Mouse (Mus musculus) embryonic fibroblast, embryonic 13.5 days (primary cell): Measurements from ENCODE around the gene Slamf9. TPM values are rescaled to one million over a fixed set of nuclear protein-coding genes. Genes with fewer than 3 reads are reported as not detected.

ENCODE experiments used
- H3K27ac ChIP-seq: 2 replicates; pipeline ENCODE4 v1.5.1; 2012; ENCODE audit warnings: low read length, control low read depth, inconsistent platforms; ENCODE audit not compliant: insufficient read depth
- H3K4me1 ChIP-seq: 2 replicates; pipeline ENCODE4 v1.6.1; 2011; ENCODE audit warnings: low read length; ENCODE audit not compliant: control insufficient read depth, insufficient read depth
- H3K4me3 ChIP-seq: 2 replicates; pipeline ENCODE4 v1.5.1; 2011; ENCODE audit warnings: mild to moderate bottlenecking, control low read depth, low read length; ENCODE audit not compliant: insufficient read depth
- CTCF ChIP-seq: IDR thresholded peaks from 2 replicates; pipeline ENCODE4 v1.5.1; 2011; ENCODE audit warnings: mild to moderate bottlenecking, control low read depth, low read length, moderate library complexity, borderline replicate concordance; ENCODE audit not compliant: insufficient read depth
- POLR2A ChIP-seq: IDR thresholded peaks from 2 replicates; pipeline ENCODE4 v1.6.1; 2011; ENCODE audit warnings: low read depth, mild to moderate bottlenecking, control low read depth, low read length, moderate library complexity
- polyA plus RNA-seq: library from polyadenylated mRNA; stranded (reverse); fragments of >200 nt; gene quantifications from 2 replicates; pipeline ENCODE4 v1.2.4, GENCODE M21; 2011; ENCODE audit warnings: low read depth; ENCODE audit not compliant: missing spikeins, insufficient read length

Gene Slamf9
- polyA plus RNA-seq, 1 experiment, result 2.5 TPM

DNA sequence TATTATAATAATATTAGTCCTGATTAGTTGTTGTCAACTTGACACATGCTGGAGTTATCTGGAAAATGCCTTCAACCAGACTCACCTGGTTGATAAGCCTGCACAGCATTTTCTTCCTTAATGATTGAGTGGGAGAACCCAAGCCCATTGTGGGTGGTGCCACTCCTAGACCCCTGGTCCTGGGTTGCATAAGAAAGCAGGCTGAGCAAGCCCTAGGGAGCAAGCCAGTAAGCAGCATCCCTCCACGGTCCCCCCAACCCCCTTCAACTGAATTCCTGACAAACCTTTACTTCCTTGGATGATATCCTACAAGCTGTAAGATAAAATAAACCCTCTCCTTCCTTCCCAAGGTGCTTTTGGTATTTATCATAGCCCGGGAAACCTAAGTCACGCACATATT lies 18.0 kb upstream of the Slamf9 start:
- TF ChIP-seq CTCF (no peak), POLR2A (no peak)
- no peaks in the 10 kb centered on the region; the same call in 1 of the 2 replicates for H3K4me1 ChIP-seq
- H3K27ac ChIP-seq, result no peak overlapping the region

DNA sequence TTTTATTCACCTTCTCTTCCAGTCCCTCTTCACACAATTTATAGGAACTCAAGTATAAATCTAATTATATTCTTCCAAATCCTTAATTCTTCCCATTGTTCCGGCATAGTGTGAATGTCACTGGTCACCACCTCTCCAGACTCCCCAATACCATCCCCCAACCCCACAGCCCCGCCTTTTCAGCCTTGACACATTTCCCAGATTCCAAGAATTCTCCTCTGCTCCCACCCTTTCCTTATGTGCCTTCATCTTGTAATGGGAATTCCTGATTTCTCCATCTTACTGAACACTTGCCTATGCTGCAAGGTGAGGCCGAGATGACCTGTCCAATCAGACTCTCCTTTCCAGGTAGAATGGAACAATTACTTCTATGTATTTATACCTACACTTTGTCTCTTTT lies 17.1 kb upstream of the Slamf9 start:
- no peak overlapping the region for H3K4me3 ChIP-seq
- TF ChIP-seq CTCF (no peak), POLR2A (no peak)
- H3K27ac ChIP-seq, result no peak overlapping the region
- H3K4me1 ChIP-seq, result no peaks in the 10 kb centered on the region; the same call in 1 of the 2 replicates

More for the DNA sequence above, 18.0 kb upstream of the Slamf9 start:
- no peak overlapping the region for H3K4me3 ChIP-seq

DNA sequence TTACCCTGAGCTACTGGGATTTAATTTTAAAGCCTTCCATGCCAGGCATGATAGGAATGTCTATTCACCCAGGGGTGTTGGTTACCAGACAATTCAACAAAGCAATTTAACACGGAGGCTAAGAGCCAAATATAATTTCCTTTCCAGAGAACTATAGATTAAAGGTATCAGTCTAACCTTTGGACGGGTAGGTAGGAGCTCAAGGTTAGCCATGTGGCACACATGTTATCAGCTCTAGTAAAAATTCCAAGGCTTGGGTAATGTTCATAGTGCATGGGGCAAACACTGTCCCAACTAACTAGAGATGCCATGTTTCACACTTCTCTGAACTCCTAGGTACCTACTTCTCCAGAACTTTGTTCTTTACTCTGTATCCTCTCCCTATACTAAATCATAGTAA lies 13.6 kb upstream of the Slamf9 start:
- Histone ChIP-seq H3K4me3 (no peak overlapping the region), H3K4me1 (no peaks in the 10 kb centered on the region; the same call in 1 of the 2 replicates), H3K27ac (no peak overlapping the region)
- TF ChIP-seq POLR2A, result no peak

DNA sequence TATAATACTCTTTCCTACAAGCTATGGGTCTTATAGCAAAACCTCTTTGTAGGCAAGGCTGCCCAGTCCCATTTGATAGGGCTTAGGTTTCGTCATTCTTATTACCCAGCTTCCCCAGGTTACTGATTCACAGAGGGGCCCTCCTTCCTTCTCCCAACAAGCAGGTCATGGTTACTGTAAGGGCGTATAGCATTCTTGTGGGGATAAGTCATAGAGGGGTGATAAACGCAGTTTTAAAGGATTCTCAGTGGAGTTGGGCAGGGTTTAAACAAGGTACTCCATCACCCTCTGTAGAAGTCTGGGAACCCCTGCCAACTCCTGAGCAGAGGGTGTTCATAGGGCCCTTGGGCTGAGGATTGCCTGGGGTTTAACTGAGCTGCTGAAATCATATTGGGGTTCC lies 12.6 kb upstream of the Slamf9 start:
- Histone ChIP-seq H3K27ac (no peak overlapping the region), H3K4me1 (no peaks in the 10 kb centered on the region; the same call in 1 of the 2 replicates), H3K4me3 (no peak overlapping the region)
- TF ChIP-seq POLR2A, result no peak
- no peak for TF ChIP-seq CTCF

DNA sequence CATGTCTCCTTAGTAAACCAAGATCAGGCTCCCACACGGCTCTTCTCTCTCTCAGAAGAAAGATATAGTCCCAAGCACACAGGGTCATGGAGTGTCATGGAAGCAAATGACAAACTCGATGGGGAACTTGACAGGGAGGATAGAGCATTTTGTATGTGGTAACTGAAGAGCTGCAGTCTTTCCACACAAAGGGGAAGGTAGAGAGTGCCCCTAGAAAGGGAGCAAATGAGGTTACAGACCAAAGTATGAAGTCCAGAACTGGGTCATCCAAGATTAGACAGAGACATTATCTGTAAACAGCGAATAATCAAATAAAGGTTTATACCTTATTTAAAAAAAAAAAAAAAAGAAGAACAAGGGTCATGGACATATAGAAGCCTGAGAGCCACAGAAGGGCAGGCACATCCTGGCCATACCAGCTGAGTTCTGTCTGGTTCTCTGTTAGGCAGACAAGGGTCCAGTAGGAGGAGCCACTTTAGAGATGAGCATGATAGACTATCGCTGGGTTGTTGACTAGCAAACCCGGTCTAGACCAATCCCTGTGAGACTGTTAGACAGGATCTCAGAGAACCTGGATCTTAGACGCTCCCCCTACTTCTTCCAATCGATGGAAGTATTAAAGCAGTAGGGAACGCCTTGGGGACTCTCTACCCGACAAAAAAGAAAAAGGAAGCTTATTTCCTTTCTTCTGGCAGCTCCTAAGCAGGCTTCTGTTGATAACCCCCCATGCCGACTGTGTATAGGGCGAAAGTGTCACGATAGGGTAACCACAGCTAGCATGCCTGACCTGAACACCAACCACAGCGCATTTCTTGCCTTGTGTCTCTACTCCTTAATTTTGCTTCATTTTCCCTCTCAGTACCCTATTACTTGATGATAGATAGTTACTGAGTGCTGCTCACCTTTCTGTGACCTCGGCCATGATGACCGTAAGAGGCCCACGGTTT lies 11.5 kb upstream of the Slamf9 start:
- TF ChIP-seq POLR2A, result no peak
- no peak for TF ChIP-seq CTCF
- no peaks in the 10 kb centered on the region for H3K4me1 ChIP-seq
- no peak overlapping the region for H3K4me3 ChIP-seq
- no peak overlapping the region for H3K27ac ChIP-seq

DNA sequence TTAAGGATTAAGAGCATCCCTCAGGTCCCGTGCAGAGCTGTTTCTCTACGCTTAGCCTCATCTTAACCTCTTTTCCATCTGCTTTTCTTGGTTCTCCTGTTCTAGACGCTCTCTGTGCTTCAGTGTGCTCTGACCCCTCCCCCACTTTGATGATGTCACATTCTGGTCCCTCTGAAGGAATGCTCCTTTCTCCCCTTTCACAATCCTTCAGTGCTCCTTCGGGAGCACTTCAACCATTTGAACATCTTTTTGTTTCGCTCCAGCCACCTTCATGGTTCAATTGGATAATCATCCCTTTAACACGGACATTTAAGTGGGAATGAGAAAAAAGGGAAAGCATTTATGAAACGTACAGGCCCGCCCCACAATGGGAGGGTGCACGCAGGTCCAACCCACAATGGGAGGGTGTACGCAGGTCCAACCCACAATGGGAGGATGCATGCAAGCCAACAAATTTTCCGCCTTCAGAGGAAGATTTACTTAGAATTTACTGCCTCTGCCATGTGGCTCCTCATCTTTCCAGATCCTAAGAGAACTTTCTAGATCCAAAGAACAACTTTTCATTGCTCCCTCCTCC lies 6.8 kb upstream of the Slamf9 start:
- H3K27ac ChIP-seq, result no peak overlapping the region

DNA sequence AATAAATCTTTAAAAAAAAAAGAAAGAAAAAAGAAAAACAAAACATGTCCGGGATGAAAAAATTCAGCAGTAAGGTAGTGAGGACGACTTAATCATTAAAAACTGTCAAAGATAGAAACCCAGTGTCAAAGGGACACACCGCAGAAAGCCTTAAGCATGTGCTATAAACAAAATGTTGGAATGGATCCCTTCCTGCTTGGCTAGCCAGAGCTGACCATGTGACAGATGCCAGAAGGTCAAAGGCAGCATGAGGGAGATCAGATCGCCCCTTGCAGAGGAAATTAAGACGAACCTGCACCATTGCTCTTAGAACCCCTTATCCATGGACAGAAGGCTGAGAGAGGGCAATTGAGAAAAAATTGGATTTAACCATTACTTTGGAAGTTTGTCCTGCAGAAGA lies 5.8 kb upstream of the Slamf9 start:
- no peaks in the 10 kb centered on the region for H3K4me1 ChIP-seq
- no peak overlapping the region for H3K4me3 ChIP-seq
- no peak for TF ChIP-seq POLR2A
- no peak for TF ChIP-seq CTCF
- no peak overlapping the region for H3K27ac ChIP-seq

More for the DNA sequence above, 6.8 kb upstream of the Slamf9 start:
- no peak for TF ChIP-seq CTCF
- no peak for TF ChIP-seq POLR2A
- Histone ChIP-seq H3K4me1 (no peaks in the 10 kb centered on the region), H3K4me3 (no peak overlapping the region)

DNA sequence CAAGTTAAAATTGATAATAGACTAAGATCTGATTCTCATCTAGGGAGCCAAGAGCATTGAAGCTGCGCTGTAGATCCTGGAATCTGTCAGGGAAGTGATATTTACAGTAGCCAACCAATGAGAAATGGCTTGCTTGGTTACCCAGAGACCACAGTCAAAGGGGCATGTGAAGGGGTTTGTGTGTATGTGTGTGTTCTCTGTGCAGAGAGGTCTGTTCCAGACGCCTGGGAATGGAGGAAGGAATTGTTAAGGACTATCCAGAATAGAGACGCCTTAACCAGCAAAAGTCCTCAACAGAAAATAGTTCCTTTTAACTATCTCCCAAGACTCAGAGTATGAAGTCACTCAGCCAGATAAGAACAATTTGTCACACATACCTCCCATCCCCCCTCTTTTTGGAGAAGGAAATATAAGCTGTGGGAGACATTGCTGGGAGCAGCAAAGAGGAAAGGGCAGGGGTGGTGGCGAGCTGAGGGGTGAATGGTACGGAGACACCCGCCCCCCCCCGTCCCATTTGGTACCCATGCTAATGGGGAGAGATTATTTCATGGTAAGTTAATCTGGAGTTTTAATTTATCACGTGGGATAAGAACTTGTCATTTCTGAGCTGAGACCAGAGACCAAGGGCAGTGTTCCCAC lies 5.2 kb upstream of the Slamf9 start:
- TF ChIP-seq POLR2A, result no peak
- no peak for TF ChIP-seq CTCF
- Histone ChIP-seq H3K4me3 (no peak overlapping the region), H3K4me1 (no peaks in the 10 kb centered on the region), H3K27ac (no peak overlapping the region)

DNA sequence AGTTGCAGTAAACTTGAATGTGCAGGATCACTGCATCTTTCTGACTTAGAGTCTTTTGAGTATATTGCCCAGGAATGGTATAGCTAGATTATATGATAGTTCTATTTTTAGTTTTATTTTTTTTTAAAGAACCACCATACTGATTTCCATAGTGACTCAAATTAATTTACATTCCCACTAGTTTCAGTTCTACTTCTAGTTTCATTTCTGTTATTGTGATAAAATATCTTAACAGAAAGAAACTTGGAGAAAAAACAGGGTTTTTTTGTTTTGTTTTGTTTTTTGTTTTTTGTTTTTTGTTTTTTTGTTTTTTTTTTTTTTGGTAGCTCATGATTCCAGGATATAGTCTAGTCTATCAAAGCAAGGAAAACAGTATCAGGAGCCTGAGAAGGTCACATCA lies 2.2 kb upstream of the Slamf9 start:
- TF ChIP-seq CTCF, result no peak
- TF ChIP-seq POLR2A, result no peak
- Histone ChIP-seq H3K27ac (no peak overlapping the region), H3K4me1 (no peaks in the 10 kb centered on the region)

DNA sequence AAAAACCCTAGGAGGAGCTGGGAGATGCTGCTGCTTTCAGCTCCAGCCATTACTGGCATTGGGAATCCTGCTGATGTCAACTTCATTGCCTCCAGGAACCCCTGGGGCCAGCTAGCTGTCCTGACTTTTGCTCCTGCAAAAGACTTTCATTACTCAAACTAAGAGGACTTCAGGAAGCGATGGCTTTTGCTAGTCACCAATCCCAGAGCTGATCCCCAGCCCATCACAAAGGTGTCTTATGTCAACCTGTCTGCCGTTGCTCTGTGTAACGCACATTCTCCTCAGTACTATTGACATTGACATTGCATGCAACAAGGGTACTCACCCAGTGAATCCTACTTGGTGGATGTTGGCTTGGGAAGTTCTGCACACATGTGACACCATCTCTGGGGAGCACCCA lies 962 bp upstream of the Slamf9 start:
- TF ChIP-seq CTCF (no peak), POLR2A (no peak)
- no peak overlapping the region for H3K4me3 ChIP-seq

More for the DNA sequence above, 2.2 kb upstream of the Slamf9 start:
- no peak overlapping the region for H3K4me3 ChIP-seq

More for the DNA sequence above, 962 bp upstream of the Slamf9 start:
- no peaks in the 10 kb centered on the region for H3K4me1 ChIP-seq
- no peak overlapping the region for H3K27ac ChIP-seq
